Comparison of ENCODE assay signal across 8 mouse cellular contexts in genomic region chr9:102189406-102189805, GRCm38 (mm10).
DNase-seq lines count a peak whose midpoint lies in the region; ATAC-seq lines count a peak whose summit lies in the region.

No protein-coding gene starts in this region.

- no peak overlapping the region for H3K27ac ChIP-seq in intestine, embryonic 16.5 days (ENCODE audit: low read length)
- H3K27ac ChIP-seq in midbrain, embryonic 16.5 days (ENCODE audit: low read length): no peak overlapping the region

- no peaks in the 10 kb centered on the region for H3K4me1 ChIP-seq in intestine, embryonic 16.5 days (ENCODE audit: control insufficient read depth, insufficient read depth, low read length)
- peaks cover 31% of the 10 kb centered on the region for H3K4me1 ChIP-seq in midbrain, embryonic 16.5 days (ENCODE audit: control insufficient read depth, insufficient read depth, low read length)

- DNase-seq in urinary bladder, postnatal 14 days (ENCODE audit: low spot score): peak; percentile 8
- DNase-seq in urinary bladder, adult 2 months (ENCODE audit: low spot score): no peak
- DNase-seq in cerebellum, postnatal 10 days: peak; percentile 98
- peak; percentile 65 for DNase-seq in ovary, adult 18-20 months (ENCODE audit: low spot score)
- DNase-seq in left cerebral cortex, postnatal 25 days (ENCODE audit: low spot score in 2 of 2): no peak
- DNase-seq in thymus, postnatal 0 days (ENCODE audit: low spot score): no peak

- H3K9me3 ChIP-seq in intestine, embryonic 16.5 days (ENCODE audit: control insufficient read depth, low read length): no peaks in the 10 kb centered on the region
- no peaks in the 10 kb centered on the region for H3K9me3 ChIP-seq in midbrain, embryonic 16.5 days (replicated peaks; ENCODE audit: control insufficient read depth, low read length, poor library complexity, severe bottlenecking)

- no peak overlapping the region for H3K4me2 ChIP-seq in intestine, embryonic 16.5 days (ENCODE audit: low read depth, low read length)
- no peak overlapping the region for H3K4me2 ChIP-seq in midbrain, embryonic 16.5 days (ENCODE audit: low read length)

- H3K9ac ChIP-seq in intestine, embryonic 16.5 days (ENCODE audit: low read depth, low read length): no peak overlapping the region
- H3K9ac ChIP-seq in midbrain, embryonic 16.5 days (ENCODE audit: low read depth, low read length): no peak overlapping the region

- H3K36me3 ChIP-seq in intestine, embryonic 16.5 days (ENCODE audit: control insufficient read depth, insufficient read depth, low read length): no peaks in the 10 kb centered on the region
- H3K36me3 ChIP-seq in midbrain, embryonic 16.5 days (ENCODE audit: control insufficient read depth, insufficient read depth, low read length): no peaks in the 10 kb centered on the region

- WGBS in intestine, embryonic 16.5 days: 54% methylated on average over 11 of the region's 11 CpGs
- 40% methylated on average over 11 of the region's 11 CpGs for WGBS in midbrain, embryonic 16.5 days

- H3K4me3 ChIP-seq in intestine, embryonic 16.5 days (ENCODE audit: low read length): no peak overlapping the region
- H3K4me3 ChIP-seq in midbrain, embryonic 16.5 days (ENCODE audit: low read depth, low read length): no peak overlapping the region

- peak; percentile 71 for ATAC-seq in intestine, embryonic 16.5 days
- ATAC-seq in midbrain, embryonic 16.5 days: no peak; the same call in 1 of the 2 replicates

- no peaks in the 10 kb centered on the region for H3K27me3 ChIP-seq in intestine, embryonic 16.5 days (replicated peaks; ENCODE audit: control insufficient read depth, insufficient read depth, low read length)
- no peaks in the 10 kb centered on the region for H3K27me3 ChIP-seq in midbrain, embryonic 16.5 days (ENCODE audit: control insufficient read depth, insufficient read depth, low read depth, low read length)

- intact Hi-C loops in left cerebral cortex, postnatal 25 days (cut with DNase I): no loop called here

Comparison
In these comparisons a context has a peak if more than half of its experiments do, and no peak if none do; other contexts are left out.
1. DNase-seq: peak in urinary bladder, postnatal 14 days (single experiment), cerebellum, postnatal 10 days (2 of 2) and ovary, adult 18-20 months (single experiment); none in urinary bladder, adult 2 months (single experiment), left cerebral cortex, postnatal 25 days (0 of 2) and thymus, postnatal 0 days (single experiment).